Mouse (Mus musculus): ENCODE data around the gene Slc9a7. TPM values are rescaled to one million over a fixed set of nuclear protein-coding genes. Genes with fewer than 3 reads are reported as not detected.

Slc9a7 gene
- 2.7 and 4.9 TPM in 2 replicates for polyA plus RNA-seq (2014; fragmentation: Nextera tagmentation; extraction: Ambion mirVana)

- H3K9ac ChIP-seq (ENCODE audit: low read length): peak within 1 kb of the TSS; percentile 66
- no peaks in the 10 kb centered on the region for H3K4me1 ChIP-seq (ENCODE audit: control insufficient read depth, insufficient read depth, low read length)
- H3K36me3 ChIP-seq (ENCODE audit: control insufficient read depth, insufficient read depth, low read length): no peaks in the 10 kb centered on the region
- no peaks in the 10 kb centered on the region for H3K27me3 ChIP-seq (replicated peaks; ENCODE audit: control insufficient read depth, insufficient read depth, low read length)
- DNase-seq (ENCODE audit: low spot score): peak; percentile 45
- H3K9me3 ChIP-seq (replicated peaks; ENCODE audit: control insufficient read depth, low read length): no peaks in the 10 kb centered on the region
- peak within 1 kb of the TSS; percentile 56 for H3K4me2 ChIP-seq (ENCODE audit: low read length)
- no peak within 1 kb of the TSS for H3K27ac ChIP-seq (ENCODE audit: low read depth, low read length)
- WGBS: 23% methylated on average over 20 of the region's 65 CpGs
- peak within 1 kb of the TSS; percentile 50 for H3K4me3 ChIP-seq (ENCODE audit: low read depth, low read length)
- peak; percentile 96 for ATAC-seq
These were observed at the start of gene Slc9a7 for GRCm38 (mm10) chrX:20291282-20292039. Gene Slc9a7 (minus strand): TSS chrX:20291807.

GRCm38 (mm10) chrX:20335722-20336121, 44.1 kb upstream of the Slc9a7 start:
- H3K27me3 ChIP-seq (replicated peaks; ENCODE audit: control insufficient read depth, insufficient read depth, low read length): no peaks in the 10 kb centered on the region
- peak; percentile 41 for DNase-seq (ENCODE audit: low spot score)

GRCm38 (mm10) chrX:20332756-20333155, 41.1 kb upstream of the Slc9a7 start:
- no peak; the same call in 1 of the 2 replicates for ATAC-seq

More at GRCm38 (mm10) chrX:20335722-20336121, 44.1 kb upstream of the Slc9a7 start:
- H3K36me3 ChIP-seq (ENCODE audit: control insufficient read depth, insufficient read depth, low read length): no peaks in the 10 kb centered on the region
- no peak overlapping the region for H3K4me3 ChIP-seq (ENCODE audit: low read depth, low read length)
- no peak overlapping the region for H3K27ac ChIP-seq (ENCODE audit: low read depth, low read length)
- H3K9ac ChIP-seq (ENCODE audit: low read length): no peak overlapping the region
- no peaks in the 10 kb centered on the region for H3K4me1 ChIP-seq (ENCODE audit: control insufficient read depth, insufficient read depth, low read length)
- H3K9me3 ChIP-seq (replicated peaks; ENCODE audit: control insufficient read depth, low read length): no peaks in the 10 kb centered on the region
- no peak; the same call in 1 of the 2 replicates for ATAC-seq
- no peak overlapping the region for H3K4me2 ChIP-seq (ENCODE audit: low read length)
- 22% methylated on average over 2 of the region's 2 CpGs for WGBS

GRCm38 (mm10) chrX:20307215-20307614, 15.6 kb upstream of the Slc9a7 start:
- Histone ChIP-seq H3K9me3 (replicated peaks; ENCODE audit: control insufficient read depth, low read length) (no peaks in the 10 kb centered on the region), H3K4me1 (ENCODE audit: control insufficient read depth, insufficient read depth, low read length) (no peaks in the 10 kb centered on the region), H3K27ac (ENCODE audit: low read depth, low read length) (no peak overlapping the region), H3K27me3 (replicated peaks; ENCODE audit: control insufficient read depth, insufficient read depth, low read length) (no peaks in the 10 kb centered on the region), H3K36me3 (ENCODE audit: control insufficient read depth, insufficient read depth, low read length) (no peaks in the 10 kb centered on the region), H3K4me3 (ENCODE audit: low read depth, low read length) (no peak overlapping the region), H3K9ac (ENCODE audit: low read length) (no peak overlapping the region), H3K4me2 (ENCODE audit: low read length) (no peak overlapping the region)
- WGBS: 39% methylated on average over 3 of the region's 3 CpGs
- no peak for ATAC-seq
- no peak for DNase-seq (ENCODE audit: low spot score)

More at GRCm38 (mm10) chrX:20332756-20333155, 41.1 kb upstream of the Slc9a7 start:
- H3K4me3 ChIP-seq (ENCODE audit: low read depth, low read length): no peak overlapping the region
- no peaks in the 10 kb centered on the region for H3K27me3 ChIP-seq (replicated peaks; ENCODE audit: control insufficient read depth, insufficient read depth, low read length)
- no peaks in the 10 kb centered on the region for H3K4me1 ChIP-seq (ENCODE audit: control insufficient read depth, insufficient read depth, low read length)
- no peaks in the 10 kb centered on the region for H3K36me3 ChIP-seq (ENCODE audit: control insufficient read depth, insufficient read depth, low read length)
- no peak overlapping the region for H3K4me2 ChIP-seq (ENCODE audit: low read length)
- H3K9me3 ChIP-seq (replicated peaks; ENCODE audit: control insufficient read depth, low read length): no peaks in the 10 kb centered on the region
- no peak overlapping the region for H3K9ac ChIP-seq (ENCODE audit: low read length)
- WGBS: 67% methylated on average over 1 of the region's 1 CpGs
- H3K27ac ChIP-seq (ENCODE audit: low read depth, low read length): no peak overlapping the region
- DNase-seq (ENCODE audit: low spot score): peak; percentile 8

GRCm38 (mm10) chrX:20305941-20306340, 14.3 kb upstream of the Slc9a7 start:
- Histone ChIP-seq H3K27me3 (replicated peaks; ENCODE audit: control insufficient read depth, insufficient read depth, low read length) (no peaks in the 10 kb centered on the region), H3K9ac (ENCODE audit: low read length) (no peak overlapping the region), H3K9me3 (replicated peaks; ENCODE audit: control insufficient read depth, low read length) (no peaks in the 10 kb centered on the region), H3K27ac (ENCODE audit: low read depth, low read length) (no peak overlapping the region), H3K4me2 (ENCODE audit: low read length) (no peak overlapping the region), H3K36me3 (ENCODE audit: control insufficient read depth, insufficient read depth, low read length) (no peaks in the 10 kb centered on the region), H3K4me1 (ENCODE audit: control insufficient read depth, insufficient read depth, low read length) (no peaks in the 10 kb centered on the region), H3K4me3 (ENCODE audit: low read depth, low read length) (no peak overlapping the region)
- DNase-seq (ENCODE audit: low spot score) (no peak), ATAC-seq (no peak)

- no peak for DNase-seq (ENCODE audit: low spot score)
- ATAC-seq: no peak
- no peaks in the 10 kb centered on the region for H3K4me1 ChIP-seq (ENCODE audit: control insufficient read depth, insufficient read depth, low read length)
- no peak overlapping the region for H3K27ac ChIP-seq (ENCODE audit: low read depth, low read length)
- H3K9me3 ChIP-seq (replicated peaks; ENCODE audit: control insufficient read depth, low read length): no peaks in the 10 kb centered on the region
- no peak overlapping the region for H3K4me2 ChIP-seq (ENCODE audit: low read length)
- no peak overlapping the region for H3K4me3 ChIP-seq (ENCODE audit: low read depth, low read length)
- no peaks in the 10 kb centered on the region for H3K36me3 ChIP-seq (ENCODE audit: control insufficient read depth, insufficient read depth, low read length)
- no peaks in the 10 kb centered on the region for H3K27me3 ChIP-seq (replicated peaks; ENCODE audit: control insufficient read depth, insufficient read depth, low read length)
- no peak overlapping the region for H3K9ac ChIP-seq (ENCODE audit: low read length)
These were observed 11.7 kb upstream of the Slc9a7 start for GRCm38 (mm10) chrX:20303280-20303679.

GRCm38 (mm10) chrX:20292040-20292417, 422 bp upstream of the Slc9a7 start:
- ATAC-seq: no peak; the same call in 1 of the 2 replicates

GRCm38 (mm10) chrX:20290715-20291114, 892 bp downstream of the Slc9a7 start:
- Histone ChIP-seq H3K9me3 (replicated peaks; ENCODE audit: control insufficient read depth, low read length) (no peaks in the 10 kb centered on the region), H3K9ac (ENCODE audit: low read length) (peak overlapping the region; percentile 66), H3K4me1 (ENCODE audit: control insufficient read depth, insufficient read depth, low read length) (no peaks in the 10 kb centered on the region), H3K36me3 (ENCODE audit: control insufficient read depth, insufficient read depth, low read length) (no peaks in the 10 kb centered on the region), H3K4me3 (ENCODE audit: low read depth, low read length) (peak overlapping the region; percentile 50), H3K27me3 (replicated peaks; ENCODE audit: control insufficient read depth, insufficient read depth, low read length) (no peaks in the 10 kb centered on the region), H3K27ac (ENCODE audit: low read depth, low read length) (no peak overlapping the region), H3K4me2 (ENCODE audit: low read length) (peak overlapping the region; percentile 56)
- DNase-seq (ENCODE audit: low spot score) (no peak), ATAC-seq (no peak)
- WGBS: 29% methylated on average over 5 of the region's 5 CpGs

More at GRCm38 (mm10) chrX:20292040-20292417, 422 bp upstream of the Slc9a7 start:
- H3K4me3 ChIP-seq (ENCODE audit: low read depth, low read length): peak overlapping the region; percentile 50
- no peaks in the 10 kb centered on the region for H3K27me3 ChIP-seq (replicated peaks; ENCODE audit: control insufficient read depth, insufficient read depth, low read length)
- H3K9me3 ChIP-seq (replicated peaks; ENCODE audit: control insufficient read depth, low read length): no peaks in the 10 kb centered on the region
- no peaks in the 10 kb centered on the region for H3K4me1 ChIP-seq (ENCODE audit: control insufficient read depth, insufficient read depth, low read length)
- WGBS: 42% methylated on average over 11 of the region's 11 CpGs
- H3K9ac ChIP-seq (ENCODE audit: low read length): peak overlapping the region; percentile 66; the same call in 1 of the 2 replicates
- peak overlapping the region; percentile 56 for H3K4me2 ChIP-seq (ENCODE audit: low read length)
- no peaks in the 10 kb centered on the region for H3K36me3 ChIP-seq (ENCODE audit: control insufficient read depth, insufficient read depth, low read length)
- no peak overlapping the region for H3K27ac ChIP-seq (ENCODE audit: low read depth, low read length)
- no peak for DNase-seq (ENCODE audit: low spot score)

- no peak overlapping the region for H3K4me3 ChIP-seq (ENCODE audit: low read depth, low read length)
- 91% methylated on average over 3 of the region's 3 CpGs for WGBS
- no peak for ATAC-seq
These were observed 2.9 kb downstream of the Slc9a7 start for GRCm38 (mm10) chrX:20288674-20289073.

More at GRCm38 (mm10) chrX:20288674-20289073, 2.9 kb downstream of the Slc9a7 start:
- Histone ChIP-seq H3K4me1 (ENCODE audit: control insufficient read depth, insufficient read depth, low read length) (no peaks in the 10 kb centered on the region), H3K27me3 (replicated peaks; ENCODE audit: control insufficient read depth, insufficient read depth, low read length) (no peaks in the 10 kb centered on the region), H3K36me3 (ENCODE audit: control insufficient read depth, insufficient read depth, low read length) (no peaks in the 10 kb centered on the region), H3K9me3 (replicated peaks; ENCODE audit: control insufficient read depth, low read length) (no peaks in the 10 kb centered on the region), H3K27ac (ENCODE audit: low read depth, low read length) (no peak overlapping the region), H3K9ac (ENCODE audit: low read length) (no peak overlapping the region), H3K4me2 (ENCODE audit: low read length) (no peak overlapping the region)
- DNase-seq (ENCODE audit: low spot score): no peak

Measured in forebrain, embryonic 14.5 days (tissue).